Mouse (Mus musculus) left cerebral cortex, postnatal 4 days (tissue): ENCODE data around the gene Tmprss12. TPM values are rescaled to one million over a fixed set of nuclear protein-coding genes. Genes with fewer than 3 reads are reported as not detected.
"Not testable (repeated sequence)": the region's sequence is repeated elsewhere in the genome, so short reads cannot be mapped to it uniquely, and the experiment has no call there.

ENCODE experiments used
- DNase-seq: peaks from one replicate; pipeline ENCODE4 v3.0.0-alpha.2; 2022
- intact Hi-C: fragments of 180-260 bp; cut with DNase I; formaldehyde crosslinking; loops from one replicate; pipeline ENCODE4 v1.15.1; 2025
- total RNA-seq, 2 experiments: library from RNA; stranded (reverse); gene quantifications; 2 replicates each; pipeline ENCODE4 v1.2.3; 2021

Tmprss12 gene
- total RNA-seq: not detected

- no peak for DNase-seq
- intact Hi-C loops: no loop called here
These were observed at the start of gene Tmprss12 for GRCm38 (mm10) chr15:100280626-100281025. Gene Tmprss12, plus strand, starts transcription at chr15:100280837.

GRCm38 (mm10) chr15:100231616-100232525, 48.8 kb upstream of the Tmprss12 start:
- no peak for DNase-seq
- intact Hi-C loops: no loop called here

GRCm38 (mm10) chr15:100235208-100235965, 45.2 kb upstream of the Tmprss12 start:
- no peak for DNase-seq
- intact Hi-C loops: no loop called here

- DNase-seq: no peak
- intact Hi-C loops: no loop called here
These were observed 43.7 kb upstream of the Tmprss12 start for GRCm38 (mm10) chr15:100236952-100237351.

GRCm38 (mm10) chr15:100241780-100242179, 38.9 kb upstream of the Tmprss12 start:
- no peak for DNase-seq
- intact Hi-C loops: no loop called here

- intact Hi-C loops: no loop called here
- DNase-seq: no peak
These were observed 34.7 kb upstream of the Tmprss12 start for GRCm38 (mm10) chr15:100245951-100246350.

- intact Hi-C loops: no loop called here
- no peak for DNase-seq
These were observed 33.3 kb upstream of the Tmprss12 start for GRCm38 (mm10) chr15:100247296-100247695.

GRCm38 (mm10) chr15:100248665-100249433, 31.8 kb upstream of the Tmprss12 start:
- intact Hi-C loops: no loop called here
- no peak for DNase-seq

- no peak for DNase-seq
- intact Hi-C loops: no loop called here
These were observed 29.4 kb upstream of the Tmprss12 start for GRCm38 (mm10) chr15:100251153-100251780.

- intact Hi-C loops: no loop called here
- no peak for DNase-seq
These were observed 24.3 kb upstream of the Tmprss12 start for GRCm38 (mm10) chr15:100256386-100256785.

GRCm38 (mm10) chr15:100257305-100257704, 23.3 kb upstream of the Tmprss12 start:
- DNase-seq: no peak
- intact Hi-C loops: no loop called here

GRCm38 (mm10) chr15:100258646-100259425, 21.8 kb upstream of the Tmprss12 start:
- intact Hi-C loops: no loop called here
- DNase-seq: no peak

- intact Hi-C loops: loop anchor here (5.0 kb wide), 1 partner anchor 197 kb away; no protein-coding TSS in a partner anchor
- not testable (repeated sequence) for DNase-seq
These were observed 20.3 kb upstream of the Tmprss12 start for GRCm38 (mm10) chr15:100260351-100260750.

- intact Hi-C loops: loop anchor here (5.0 kb wide), 1 partner anchor 194 kb away; no protein-coding TSS in a partner anchor
These were observed 17.3 kb upstream of the Tmprss12 start for GRCm38 (mm10) chr15:100263246-100263905.

GRCm38 (mm10) chr15:100265586-100266325, 14.9 kb upstream of the Tmprss12 start:
- DNase-seq: no peak
- intact Hi-C loops: no loop called here

More at GRCm38 (mm10) chr15:100263246-100263905, 17.3 kb upstream of the Tmprss12 start:
- peak; percentile 10 for DNase-seq

- intact Hi-C loops: no loop called here
- DNase-seq: no peak
These were observed 11.7 kb upstream of the Tmprss12 start for GRCm38 (mm10) chr15:100268916-100269315.

GRCm38 (mm10) chr15:100269776-100270175, 10.9 kb upstream of the Tmprss12 start:
- no peak for DNase-seq
- intact Hi-C loops: no loop called here

GRCm38 (mm10) chr15:100270609-100271008, 10.0 kb upstream of the Tmprss12 start:
- intact Hi-C loops, DNase-seq: not testable (repeated sequence)
